Comparison of ENCODE assay signal across 22 mouse cellular contexts in the genomic region with DNA sequence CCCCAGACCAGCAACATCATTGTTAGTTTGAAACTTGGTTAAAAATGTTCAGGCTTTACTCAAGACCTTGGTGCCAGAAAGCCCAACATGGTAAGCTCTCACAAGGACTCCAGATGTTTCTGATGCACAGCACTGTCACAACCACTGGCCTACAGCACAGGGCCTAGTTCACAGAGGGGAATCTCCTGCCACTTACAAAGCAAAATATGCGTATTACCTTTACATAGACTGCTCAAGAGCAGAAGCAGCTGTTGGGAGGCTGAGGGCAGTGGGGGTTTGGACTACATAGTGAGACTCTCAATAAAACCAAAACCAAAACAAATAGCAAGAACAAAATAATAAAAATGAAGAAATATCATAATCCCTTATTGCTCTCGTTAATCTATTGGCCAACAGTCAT. TPM values are rescaled to one million over a fixed set of nuclear protein-coding genes. Genes with fewer than 3 reads are reported as not detected.
A peak's percentile ranks its signal among the peaks of the same experiment; 100 is the strongest.
DNase-seq lines count a peak whose midpoint lies in the region; ATAC-seq and TF ChIP-seq lines count a peak whose summit lies in the region.
"Had no signal": no experiment of that assay in that cellular context is flagged by ENCODE, and none has a peak within 500 bp of the region (broad histone marks: within the 10 kb centered on the region; RNA-seq: fewer than 3 reads in every experiment).

No protein-coding gene starts in this region.

- no peak overlapping the region for H3K4me2 ChIP-seq in lung, embryonic 16.5 days (ENCODE audit: low read depth, low read length)
- H3K4me2 ChIP-seq in lung, postnatal 0 days (replicated peaks; ENCODE audit: low read depth, low read length): no peak overlapping the region

- TF ChIP-seq CTCF in lung, postnatal 0 days (IDR thresholded peaks at IDR 0.05): no peak

- ATAC-seq in lung, embryonic 16.5 days (ENCODE audit: low read depth): peak; percentile 71
- ATAC-seq in lung, postnatal 0 days: peak; percentile 63; the same call in 1 of the 2 replicates
- ATAC-seq: activated CD4-positive, CD25-positive, alpha-beta regulatory T cell, adult 4 months; CD4-positive, CD25-positive, alpha-beta regulatory T cell, adult 4 months; Patski had no signal

- peaks cover 17% of the 10 kb centered on the region; the same call in 1 of the 2 replicates for H3K27me3 ChIP-seq in heart, embryonic 10.5 days (ENCODE audit: insufficient read depth, poor library complexity, severe bottlenecking)
- H3K27me3 ChIP-seq in lung, embryonic 16.5 days (ENCODE audit: control insufficient read depth, insufficient read depth, low read depth, low read length): no peaks in the 10 kb centered on the region
- H3K27me3 ChIP-seq in lung, postnatal 0 days (replicated peaks; ENCODE audit: insufficient read depth, low read length): no peaks in the 10 kb centered on the region
- H3K27me3 ChIP-seq: CH12.LX, Patski had no signal

- intact Hi-C loops in heart, postnatal 10 days (cut with DNase I): no loop called here

- H3K4me3 ChIP-seq in heart, embryonic 10.5 days: no peak overlapping the region
- H3K4me3 ChIP-seq in lung, embryonic 16.5 days (ENCODE audit: low read length): no peak overlapping the region
- no peak overlapping the region for H3K4me3 ChIP-seq in lung, postnatal 0 days (ENCODE audit: low read depth, low read length)

- DNase-seq in heart, embryonic 10.5 days (ENCODE audit: low spot score): peak; percentile 56
- DNase-seq in heart, postnatal 10 days: no peak
- DNase-seq in lung, postnatal 14 days: no peak
- peak; percentile 49 for DNase-seq in lung, postnatal 0 days (ENCODE audit: low spot score)
- no peak for DNase-seq in lung, postnatal 10 days
- DNase-seq: adrenal gland, adult 2 months; adrenal gland, adult 8-10 months; adrenal gland, postnatal 10 days; adrenal gland, postnatal 14 days; adrenal gland, postnatal 25 days; adrenal gland, postnatal 36 days; B cell, adult 2 months; cerebellum, adult 11 months; cerebellum, adult 11-12 months; cerebellum, adult 18-20 months had no signal

- 91% methylated on average over 2 of the region's 2 CpGs for WGBS in heart, embryonic 10.5 days
- WGBS in lung, embryonic 16.5 days: 74% methylated on average over 2 of the region's 2 CpGs
- 73% methylated on average over 2 of the region's 2 CpGs for WGBS in lung, postnatal 0 days

- H3K27ac ChIP-seq in heart, embryonic 10.5 days: no peak overlapping the region
- H3K27ac ChIP-seq in lung, embryonic 16.5 days (ENCODE audit: low read length): no peak overlapping the region
- no peak overlapping the region for H3K27ac ChIP-seq in lung, postnatal 0 days (ENCODE audit: low read length)

- peaks cover 11% of the 10 kb centered on the region for H3K4me1 ChIP-seq in heart, embryonic 10.5 days
- no peaks in the 10 kb centered on the region; the same call in 1 of the 2 replicates for H3K4me1 ChIP-seq in lung, embryonic 16.5 days (replicated peaks; ENCODE audit: control insufficient read depth, insufficient read depth, low read length)
- no peaks in the 10 kb centered on the region for H3K4me1 ChIP-seq in lung, postnatal 0 days (ENCODE audit: insufficient read depth, low read depth, low read length)

- no peak for TF ChIP-seq EP300 in lung, postnatal 0 days (IDR thresholded peaks at IDR 0.05)

- no peak overlapping the region for H3K9ac ChIP-seq in lung, embryonic 16.5 days (ENCODE audit: low read length)
- no peak overlapping the region for H3K9ac ChIP-seq in lung, postnatal 0 days (replicated peaks; ENCODE audit: low read depth)

- no peaks in the 10 kb centered on the region for H3K9me3 ChIP-seq in heart, embryonic 10.5 days
- peaks cover 2% of the 10 kb centered on the region; the same call in 1 of the 2 replicates for H3K9me3 ChIP-seq in lung, embryonic 16.5 days (ENCODE audit: control insufficient read depth, low read length)
- H3K9me3 ChIP-seq in lung, postnatal 0 days (ENCODE audit: low read length): no peaks in the 10 kb centered on the region

- no peaks in the 10 kb centered on the region for H3K36me3 ChIP-seq in heart, embryonic 10.5 days
- H3K36me3 ChIP-seq in lung, embryonic 16.5 days (ENCODE audit: control insufficient read depth, insufficient read depth, low read length): no peaks in the 10 kb centered on the region
- no peaks in the 10 kb centered on the region for H3K36me3 ChIP-seq in lung, postnatal 0 days (ENCODE audit: insufficient read depth, low read length)
- H3K36me3 ChIP-seq: G1E had no signal

RNA-seq across cellular contexts. Expression of a gene that starts 11.2 kb away (rescaled TPM):
- 0.11 and 0.17 TPM in 2 replicates for polyA plus RNA-seq in heart, embryonic 10.5 days (2016; fragmentation: Nextera tagmentation; extraction: Ambion mirVana)
- under 1 TPM in 1 of 2 experiments, not detected in 1; 0.05 TPM for total RNA-seq in heart, postnatal 10 days (2021)
- polyA plus RNA-seq in lung, embryonic 16.5 days (2015; fragmentation: Nextera tagmentation; extraction: Ambion mirVana): 1.9 and 2.9 TPM in 2 replicates
- 0.91 and 1.7 TPM in 2 replicates for polyA plus RNA-seq in lung, postnatal 0 days (2015; fragmentation: Nextera tagmentation; extraction: Ambion mirVana)
- total RNA-seq: CH12.LX, MEL had no signal
- polyA plus RNA-seq: CD4-positive, CD25-positive, alpha-beta regulatory T cell, adult 4 months; G1E; Patski had no signal

RNA-seq across cellular contexts. Expression of a gene that starts 54.2 kb away (rescaled TPM):
- polyA plus RNA-seq in heart, embryonic 10.5 days (2016; fragmentation: Nextera tagmentation; extraction: Ambion mirVana): 14.0 and 23.1 TPM in 2 replicates
- total RNA-seq in heart, postnatal 10 days (2021): 10 to 100 TPM; 62.1 to 72.7 TPM
- 9.5 and 10.8 TPM in 2 replicates for polyA plus RNA-seq in lung, embryonic 16.5 days (2015; fragmentation: Nextera tagmentation; extraction: Ambion mirVana)
- 12.6 and 16.7 TPM in 2 replicates for polyA plus RNA-seq in lung, postnatal 0 days (2015; fragmentation: Nextera tagmentation; extraction: Ambion mirVana)

Comparison
In these comparisons a context has a peak if more than half of its experiments do, and no peak if none do; other contexts are left out.
1. DNase-seq: peak in heart, embryonic 10.5 days (single experiment) and lung, postnatal 0 days (single experiment); none in heart, postnatal 10 days (0 of 2), lung, postnatal 14 days (single experiment) and lung, postnatal 10 days (single experiment).